Mouse (Mus musculus): Measurements from ENCODE around the gene Mybpc3. TPM values are rescaled to one million over a fixed set of nuclear protein-coding genes. Genes with fewer than 3 reads are reported as not detected.

Mybpc3 gene
- polyA plus RNA-seq, 1 experiment from 2014 or later: not detected

- ATAC-seq (ENCODE audit: low FRiP score): no peak
- Histone ChIP-seq H3K27me3 (ENCODE audit: control insufficient read depth, insufficient read depth, low read length) (no peaks in the 10 kb centered on the region), H3K9ac (ENCODE audit: low read length) (no peak overlapping the region), H3K4me3 (ENCODE audit: low read depth, low read length) (no peak overlapping the region), H3K27ac (ENCODE audit: low read depth, low read length) (no peak overlapping the region), H3K4me1 (ENCODE audit: control insufficient read depth, insufficient read depth, low read length) (no peaks in the 10 kb centered on the region), H3K4me2 (no peak overlapping the region), H3K36me3 (ENCODE audit: control insufficient read depth, insufficient read depth, low read length) (no peaks in the 10 kb centered on the region), H3K9me3 (ENCODE audit: control insufficient read depth, low read length) (no peaks in the 10 kb centered on the region)
- DNase-seq (ENCODE audit: low spot score, missing footprints): no peak
- WGBS: 91% methylated on average over 14 of the region's 14 CpGs
Measured at GRCm38 (mm10) chr2:91085494-91086391, 32.2 kb upstream of the Mybpc3 start.

- no peak for ATAC-seq (ENCODE audit: low FRiP score)
- no peaks in the 10 kb centered on the region for H3K36me3 ChIP-seq (ENCODE audit: control insufficient read depth, insufficient read depth, low read length)
- no peak overlapping the region for H3K27ac ChIP-seq (ENCODE audit: low read depth, low read length)
- H3K4me1 ChIP-seq (ENCODE audit: control insufficient read depth, insufficient read depth, low read length): no peaks in the 10 kb centered on the region
- H3K4me2 ChIP-seq: no peak overlapping the region
- 60% methylated on average over 9 of the region's 9 CpGs for WGBS
- H3K9me3 ChIP-seq (ENCODE audit: control insufficient read depth, low read length): no peaks in the 10 kb centered on the region
- DNase-seq (ENCODE audit: low spot score, missing footprints): no peak
- no peaks in the 10 kb centered on the region for H3K27me3 ChIP-seq (ENCODE audit: control insufficient read depth, insufficient read depth, low read length)
- H3K4me3 ChIP-seq (ENCODE audit: low read depth, low read length): no peak overlapping the region
- no peak overlapping the region for H3K9ac ChIP-seq (ENCODE audit: low read length)
Measured at GRCm38 (mm10) chr2:91086392-91087237, 31.3 kb upstream of the Mybpc3 start.

- Histone ChIP-seq H3K36me3 (ENCODE audit: control insufficient read depth, insufficient read depth, low read length) (no peaks in the 10 kb centered on the region), H3K27me3 (ENCODE audit: control insufficient read depth, insufficient read depth, low read length) (no peaks in the 10 kb centered on the region), H3K27ac (ENCODE audit: low read depth, low read length) (no peak overlapping the region), H3K4me2 (no peak overlapping the region), H3K9ac (ENCODE audit: low read length) (no peak overlapping the region), H3K4me3 (ENCODE audit: low read depth, low read length) (no peak overlapping the region), H3K9me3 (ENCODE audit: control insufficient read depth, low read length) (no peaks in the 10 kb centered on the region), H3K4me1 (ENCODE audit: control insufficient read depth, insufficient read depth, low read length) (no peaks in the 10 kb centered on the region)
- 86% methylated on average over 9 of the region's 9 CpGs for WGBS
- no peak for DNase-seq (ENCODE audit: low spot score, missing footprints)
- ATAC-seq (ENCODE audit: low FRiP score): no peak
Measured at GRCm38 (mm10) chr2:91087453-91087852, 30.5 kb upstream of the Mybpc3 start.

- 86% methylated on average over 9 of the region's 9 CpGs for WGBS
- Histone ChIP-seq H3K36me3 (ENCODE audit: control insufficient read depth, insufficient read depth, low read length) (no peaks in the 10 kb centered on the region), H3K4me3 (ENCODE audit: low read depth, low read length) (no peak overlapping the region), H3K4me2 (no peak overlapping the region), H3K27me3 (ENCODE audit: control insufficient read depth, insufficient read depth, low read length) (no peaks in the 10 kb centered on the region), H3K27ac (ENCODE audit: low read depth, low read length) (no peak overlapping the region), H3K9me3 (ENCODE audit: control insufficient read depth, low read length) (no peaks in the 10 kb centered on the region), H3K4me1 (ENCODE audit: control insufficient read depth, insufficient read depth, low read length) (no peaks in the 10 kb centered on the region), H3K9ac (ENCODE audit: low read length) (no peak overlapping the region)
- ATAC-seq (ENCODE audit: low FRiP score): no peak
- no peak for DNase-seq (ENCODE audit: low spot score, missing footprints)
Measured at GRCm38 (mm10) chr2:91088987-91089386, 29.0 kb upstream of the Mybpc3 start.

- H3K27ac ChIP-seq (ENCODE audit: low read depth, low read length): no peak overlapping the region
- no peak overlapping the region for H3K4me3 ChIP-seq (ENCODE audit: low read depth, low read length)
- ATAC-seq (ENCODE audit: low FRiP score): no peak
- H3K27me3 ChIP-seq (ENCODE audit: control insufficient read depth, insufficient read depth, low read length): no peaks in the 10 kb centered on the region
- no peak for DNase-seq (ENCODE audit: low spot score, missing footprints)
- WGBS: 81% methylated on average over 6 of the region's 6 CpGs
- H3K4me1 ChIP-seq (ENCODE audit: control insufficient read depth, insufficient read depth, low read length): no peaks in the 10 kb centered on the region
- H3K9me3 ChIP-seq (ENCODE audit: control insufficient read depth, low read length): no peaks in the 10 kb centered on the region
- H3K36me3 ChIP-seq (ENCODE audit: control insufficient read depth, insufficient read depth, low read length): no peaks in the 10 kb centered on the region
- no peak overlapping the region for H3K4me2 ChIP-seq
- no peak overlapping the region for H3K9ac ChIP-seq (ENCODE audit: low read length)
Measured at GRCm38 (mm10) chr2:91090208-91090607, 27.7 kb upstream of the Mybpc3 start.

GRCm38 (mm10) chr2:91090827-91091226 is 27.1 kb upstream of the Mybpc3 start:
- Histone ChIP-seq H3K4me1 (ENCODE audit: control insufficient read depth, insufficient read depth, low read length) (no peaks in the 10 kb centered on the region), H3K9ac (ENCODE audit: low read length) (no peak overlapping the region), H3K27ac (ENCODE audit: low read depth, low read length) (no peak overlapping the region), H3K4me3 (ENCODE audit: low read depth, low read length) (no peak overlapping the region), H3K4me2 (no peak overlapping the region), H3K27me3 (ENCODE audit: control insufficient read depth, insufficient read depth, low read length) (no peaks in the 10 kb centered on the region), H3K36me3 (ENCODE audit: control insufficient read depth, insufficient read depth, low read length) (no peaks in the 10 kb centered on the region), H3K9me3 (ENCODE audit: control insufficient read depth, low read length) (no peaks in the 10 kb centered on the region)
- DNase-seq (ENCODE audit: low spot score, missing footprints): no peak
- ATAC-seq (ENCODE audit: low FRiP score): no peak
- 77% methylated on average over 6 of the region's 6 CpGs for WGBS

- H3K4me3 ChIP-seq (ENCODE audit: low read depth, low read length): no peak overlapping the region
- H3K4me1 ChIP-seq (ENCODE audit: control insufficient read depth, insufficient read depth, low read length): no peaks in the 10 kb centered on the region
- H3K9me3 ChIP-seq (ENCODE audit: control insufficient read depth, low read length): no peaks in the 10 kb centered on the region
- 76% methylated on average over 14 of the region's 14 CpGs for WGBS
- H3K36me3 ChIP-seq (ENCODE audit: control insufficient read depth, insufficient read depth, low read length): no peaks in the 10 kb centered on the region
- H3K4me2 ChIP-seq: no peak overlapping the region
- no peak for ATAC-seq (ENCODE audit: low FRiP score)
- H3K27me3 ChIP-seq (ENCODE audit: control insufficient read depth, insufficient read depth, low read length): no peaks in the 10 kb centered on the region
- DNase-seq (ENCODE audit: low spot score, missing footprints): no peak
- no peak overlapping the region for H3K27ac ChIP-seq (ENCODE audit: low read depth, low read length)
- no peak overlapping the region for H3K9ac ChIP-seq (ENCODE audit: low read length)
Measured at GRCm38 (mm10) chr2:91096524-91096923, 21.4 kb upstream of the Mybpc3 start.

GRCm38 (mm10) chr2:91097015-91097414 is 20.9 kb upstream of the Mybpc3 start:
- H3K4me2 ChIP-seq: no peak overlapping the region
- WGBS: 74% methylated on average over 10 of the region's 10 CpGs
- no peaks in the 10 kb centered on the region for H3K4me1 ChIP-seq (ENCODE audit: control insufficient read depth, insufficient read depth, low read length)
- H3K9ac ChIP-seq (ENCODE audit: low read length): no peak overlapping the region
- DNase-seq (ENCODE audit: low spot score, missing footprints) (no peak), ATAC-seq (ENCODE audit: low FRiP score) (no peak)
- no peaks in the 10 kb centered on the region for H3K27me3 ChIP-seq (ENCODE audit: control insufficient read depth, insufficient read depth, low read length)
- H3K4me3 ChIP-seq (ENCODE audit: low read depth, low read length): no peak overlapping the region
- no peak overlapping the region for H3K27ac ChIP-seq (ENCODE audit: low read depth, low read length)
- H3K36me3 ChIP-seq (ENCODE audit: control insufficient read depth, insufficient read depth, low read length): no peaks in the 10 kb centered on the region
- H3K9me3 ChIP-seq (ENCODE audit: control insufficient read depth, low read length): no peaks in the 10 kb centered on the region

GRCm38 (mm10) chr2:91098156-91098555 is 19.8 kb upstream of the Mybpc3 start:
- Histone ChIP-seq H3K36me3 (ENCODE audit: control insufficient read depth, insufficient read depth, low read length) (no peaks in the 10 kb centered on the region), H3K9ac (ENCODE audit: low read length) (no peak overlapping the region), H3K27ac (ENCODE audit: low read depth, low read length) (no peak overlapping the region), H3K4me3 (ENCODE audit: low read depth, low read length) (no peak overlapping the region), H3K9me3 (ENCODE audit: control insufficient read depth, low read length) (no peaks in the 10 kb centered on the region), H3K4me1 (ENCODE audit: control insufficient read depth, insufficient read depth, low read length) (no peaks in the 10 kb centered on the region), H3K4me2 (no peak overlapping the region), H3K27me3 (ENCODE audit: control insufficient read depth, insufficient read depth, low read length) (no peaks in the 10 kb centered on the region)
- ATAC-seq (ENCODE audit: low FRiP score) (no peak), DNase-seq (ENCODE audit: low spot score, missing footprints) (no peak)
- WGBS: 88% methylated on average over 2 of the region's 2 CpGs

Data from midbrain, embryonic 11.5 days (tissue).